Mouse (Mus musculus): ENCODE data around the gene Orc5. TPM values are rescaled to one million over a fixed set of nuclear protein-coding genes. Genes with fewer than 3 reads are reported as not detected.
"Not testable (repeated sequence)": the region's sequence is repeated elsewhere in the genome, so short reads cannot be mapped to it uniquely, and the experiment has no call there.

The Orc5 gene
- total RNA-seq, 2 experiments from 2014 or later = 17.6 to 19.2 TPM

GRCm38 (mm10) chr5:22542676-22543075, 7.6 kb downstream of the Orc5 start:
- intact Hi-C loops (cut with DNase I) = no loop called here

GRCm38 (mm10) chr5:22538996-22539600, 11.1 kb downstream of the Orc5 start:
- intact Hi-C loops (cut with DNase I) = no loop called here
- no peak for DNase-seq (ENCODE audit: low spot score in 2 of 2)

More at GRCm38 (mm10) chr5:22542676-22543075, 7.6 kb downstream of the Orc5 start:
- no peak for DNase-seq (ENCODE audit: low spot score in 2 of 2)

GRCm38 (mm10) chr5:22536695-22537094, 13.5 kb downstream of the Orc5 start:
- DNase-seq (ENCODE audit: low spot score in 2 of 2) = no peak
- intact Hi-C loops (cut with DNase I) = no loop called here

GRCm38 (mm10) chr5:22532571-22532970, 17.7 kb downstream of the Orc5 start:
- intact Hi-C loops (cut with DNase I) = no loop called here
- DNase-seq (ENCODE audit: low spot score in 2 of 2) = no peak

- intact Hi-C loops (cut with DNase I) = no loop called here
- DNase-seq (ENCODE audit: low spot score in 2 of 2) = no peak
These were observed 27.6 kb downstream of the Orc5 start for GRCm38 (mm10) chr5:22522612-22523011.

GRCm38 (mm10) chr5:22519708-22520107, 30.5 kb downstream of the Orc5 start:
- intact Hi-C loops (cut with DNase I) = loop anchor here (10.0 kb wide), 1 partner anchor 855 kb away; no protein-coding TSS in a partner anchor
- no peak for DNase-seq (ENCODE audit: low spot score in 2 of 2)

GRCm38 (mm10) chr5:22515745-22516144, 34.5 kb downstream of the Orc5 start:
- intact Hi-C loops (cut with DNase I) = loop anchor here (10.0 kb wide), 1 partner anchor 851 kb away; no protein-coding TSS in a partner anchor
- DNase-seq (ENCODE audit: low spot score in 2 of 2) = not testable (repeated sequence)

- intact Hi-C loops (cut with DNase I) = loop anchor here (10.0 kb wide), 1 partner anchor 849 kb away; no protein-coding TSS in a partner anchor
- DNase-seq (ENCODE audit: low spot score in 2 of 2) = not testable (repeated sequence)
These were observed 36.0 kb downstream of the Orc5 start for GRCm38 (mm10) chr5:22514231-22514630.

GRCm38 (mm10) chr5:22512579-22512978, 37.6 kb downstream of the Orc5 start:
- intact Hi-C loops (cut with DNase I) = loop anchor here (10.0 kb wide), 1 partner anchor 848 kb away; no protein-coding TSS in a partner anchor

GRCm38 (mm10) chr5:22511824-22512223, 38.4 kb downstream of the Orc5 start:
- no peak for DNase-seq (ENCODE audit: low spot score in 2 of 2)
- intact Hi-C loops (cut with DNase I) = loop anchor here (2.0 to 10.0 kb wide), 2 partner anchors 579 to 847 kb away; no protein-coding TSS in a partner anchor

More at GRCm38 (mm10) chr5:22512579-22512978, 37.6 kb downstream of the Orc5 start:
- DNase-seq (ENCODE audit: low spot score in 2 of 2) = not testable (repeated sequence)

- intact Hi-C loops (cut with DNase I) = loop anchor here (5.0 to 10.0 kb wide), 2 partner anchors 164 to 721 kb away; partner anchors contain the start of genes Dnajc2, Psmc2 and Reln
- peak in 1 of 2 experiments; percentile 21 for DNase-seq (ENCODE audit: low spot score in 2 of 2)
These were observed 41.7 kb downstream of the Orc5 start for GRCm38 (mm10) chr5:22508560-22508959.

GRCm38 (mm10) chr5:22499437-22499836, 50.8 kb downstream of the Orc5 start:
- intact Hi-C loops (cut with DNase I) = no loop called here
- no peak for DNase-seq (ENCODE audit: low spot score in 2 of 2)

- intact Hi-C loops (cut with DNase I) = no loop called here
- no peak for DNase-seq (ENCODE audit: low spot score in 2 of 2)
These were observed 59.1 kb downstream of the Orc5 start for GRCm38 (mm10) chr5:22491088-22491487.

GRCm38 (mm10) chr5:22489091-22489490, 61.1 kb downstream of the Orc5 start:
- DNase-seq (ENCODE audit: low spot score in 2 of 2) = no peak
- intact Hi-C loops (cut with DNase I) = no loop called here

GRCm38 (mm10) chr5:22486601-22487206, 63.5 kb downstream of the Orc5 start:
- DNase-seq (ENCODE audit: low spot score in 2 of 2) = no peak
- intact Hi-C loops (cut with DNase I) = no loop called here

GRCm38 (mm10) chr5:22485764-22486163, 64.5 kb downstream of the Orc5 start:
- no peak for DNase-seq (ENCODE audit: low spot score in 2 of 2)

GRCm38 (mm10) chr5:22482567-22482966, 67.7 kb downstream of the Orc5 start:
- intact Hi-C loops (cut with DNase I) = no loop called here
- DNase-seq (ENCODE audit: low spot score in 2 of 2) = no peak

More at GRCm38 (mm10) chr5:22485764-22486163, 64.5 kb downstream of the Orc5 start:
- intact Hi-C loops (cut with DNase I) = no loop called here

- DNase-seq (ENCODE audit: low spot score in 2 of 2); intact Hi-C loops (cut with DNase I): not testable (repeated sequence)
These were observed 77.8 kb downstream of the Orc5 start for GRCm38 (mm10) chr5:22472445-22472844.

GRCm38 (mm10) chr5:22471243-22471642, 79.0 kb downstream of the Orc5 start:
- DNase-seq (ENCODE audit: low spot score in 2 of 2) = no peak
- intact Hi-C loops (cut with DNase I) = no loop called here

- no peak for DNase-seq (ENCODE audit: low spot score in 2 of 2)
- intact Hi-C loops (cut with DNase I) = no loop called here
These were observed 97.2 kb downstream of the Orc5 start for GRCm38 (mm10) chr5:22452871-22453661.

Data from left cerebral cortex, postnatal 36 days (tissue).